ENCODE assay signal across 8 mouse cellular contexts in genomic region chr2:168955850-168956346, GRCm38 (mm10). TPM values are rescaled to one million over a fixed set of nuclear protein-coding genes. Genes with fewer than 3 reads are reported as not detected.
DNase-seq lines count a peak whose midpoint lies in the region; ATAC-seq and TF ChIP-seq lines count a peak whose summit lies in the region.

No protein-coding gene starts in this region.

- peaks cover 20% of the 10 kb centered on the region for H3K4me1 ChIP-seq in kidney, embryonic 15.5 days
- peaks cover 12% of the 10 kb centered on the region for H3K4me1 ChIP-seq in limb, embryonic 14.5 days (ENCODE audit: control insufficient read depth, insufficient read depth, low read length)
- peaks cover 11% of the 10 kb centered on the region for H3K4me1 ChIP-seq in neural tube, embryonic 14.5 days (ENCODE audit: control insufficient read depth, insufficient read depth, low read length)

- H3K36me3 ChIP-seq in kidney, embryonic 15.5 days = peaks cover 16% of the 10 kb centered on the region
- peaks cover 8% of the 10 kb centered on the region for H3K36me3 ChIP-seq in limb, embryonic 14.5 days (ENCODE audit: control insufficient read depth, insufficient read depth, low read length)
- no peaks in the 10 kb centered on the region for H3K36me3 ChIP-seq in neural tube, embryonic 14.5 days (ENCODE audit: control insufficient read depth, insufficient read depth, low read length)

- peak overlapping the region; percentile 94 for H3K4me3 ChIP-seq in kidney, embryonic 15.5 days (replicated peaks)
- H3K4me3 ChIP-seq in limb, embryonic 14.5 days (replicated peaks; ENCODE audit: low read length) = peak overlapping the region; percentile 71
- H3K4me3 ChIP-seq in neural tube, embryonic 14.5 days (ENCODE audit: low read depth, low read length) = peak overlapping the region; percentile 87

- peak overlapping the region; percentile 94 for H3K4me2 ChIP-seq in kidney, embryonic 15.5 days
- H3K4me2 ChIP-seq in limb, embryonic 14.5 days (replicated peaks; ENCODE audit: low read depth, low read length, severe bottlenecking) = peak overlapping the region; percentile 87
- H3K4me2 ChIP-seq in neural tube, embryonic 14.5 days (ENCODE audit: low read depth, low read length) = peak overlapping the region; percentile 98

- intact Hi-C loops in left cerebral cortex, postnatal 10 days (cut with DNase I) = no loop called here

- no peaks in the 10 kb centered on the region for H3K9me3 ChIP-seq in kidney, embryonic 15.5 days (replicated peaks)
- H3K9me3 ChIP-seq in limb, embryonic 14.5 days (ENCODE audit: control insufficient read depth, low read length) = no peaks in the 10 kb centered on the region
- no peaks in the 10 kb centered on the region for H3K9me3 ChIP-seq in neural tube, embryonic 14.5 days (ENCODE audit: control insufficient read depth, low read length)

- no peak overlapping the region for H3K9ac ChIP-seq in kidney, embryonic 15.5 days
- H3K9ac ChIP-seq in limb, embryonic 14.5 days (ENCODE audit: low read depth, low read length, severe bottlenecking) = peak overlapping the region; percentile 88; the same call in 1 of the 2 replicates
- no peak overlapping the region for H3K9ac ChIP-seq in neural tube, embryonic 14.5 days (replicated peaks; ENCODE audit: low read depth, low read length)

- H3K27me3 ChIP-seq in kidney, embryonic 15.5 days = no peaks in the 10 kb centered on the region
- no peaks in the 10 kb centered on the region for H3K27me3 ChIP-seq in limb, embryonic 14.5 days (ENCODE audit: control insufficient read depth, insufficient read depth, low read length)
- no peaks in the 10 kb centered on the region for H3K27me3 ChIP-seq in neural tube, embryonic 14.5 days (ENCODE audit: control insufficient read depth, insufficient read depth, low read length)

- peak; percentile 9; the same call in 1 of the 2 replicates for ATAC-seq in kidney, embryonic 15.5 days (replicated peaks; ENCODE audit: low FRiP score)
- no peak for ATAC-seq in limb, embryonic 14.5 days (ENCODE audit: low FRiP score, low read depth)
- no peak for ATAC-seq in neural tube, embryonic 14.5 days (ENCODE audit: low read depth)

- no peak for DNase-seq in kidney, postnatal 14 days
- DNase-seq in WW6 (ENCODE audit: low read depth, low spot score) = peak; percentile 81
- DNase-seq in forelimb bud, embryonic 11.5 days (ENCODE audit: low read depth, low spot score) = peak; percentile 27
- no peak for DNase-seq in limb, embryonic 14.5 days (ENCODE audit: low spot score)
- DNase-seq in layer of hippocampus, adult 18-20 months (ENCODE audit: low spot score in 2 of 2) = no peak
- no peak for DNase-seq in left cerebral cortex, postnatal 10 days (ENCODE audit: extremely low spot score in 1 of 2, low spot score in 2 of 2)

- 54% methylated on average over 10 of the region's 10 CpGs for WGBS in kidney, embryonic 15.5 days
- 51% methylated on average over 10 of the region's 10 CpGs for WGBS in limb, embryonic 14.5 days
- WGBS in neural tube, embryonic 14.5 days = 56% methylated on average over 10 of the region's 10 CpGs

- H3K27ac ChIP-seq in kidney, embryonic 15.5 days = peak overlapping the region; percentile 90
- peak overlapping the region; percentile 77 for H3K27ac ChIP-seq in limb, embryonic 14.5 days (replicated peaks; ENCODE audit: low read depth, low read length)
- 0 out of 2 replicates have a peak overlapping the region, but pooled peaks have one; percentile 62 for H3K27ac ChIP-seq in neural tube, embryonic 14.5 days (ENCODE audit: low read depth, low read length)

- TF ChIP-seq POLR2A in limb, embryonic 14.5 days (IDR thresholded peaks at IDR 0.05; ENCODE audit: borderline replicate concordance, extremely low read depth, insufficient read depth, insufficient read length) = no peak

RNA-seq across cellular contexts. Expression of gene Zfp64, which starts 0.5 kb away (rescaled TPM):
- 26.4 and 27.8 TPM in 2 replicates for polyA plus RNA-seq in kidney, embryonic 15.5 days (2015; fragmentation: Nextera tagmentation; extraction: Ambion mirVana)
- 46.0 and 55.3 TPM in 2 replicates for polyA plus RNA-seq in limb, embryonic 14.5 days (2012; rRNA removed)
- polyA plus RNA-seq in limb, embryonic 14.5 days (2014; fragmentation: Nextera tagmentation; extraction: Ambion mirVana) = 49.5 and 50.6 TPM in 2 replicates
- polyA plus RNA-seq in neural tube, embryonic 14.5 days (2014; fragmentation: Nextera tagmentation; extraction: Ambion mirVana) = 24.5 and 25.5 TPM in 2 replicates
- 10 to 100 TPM; 15.4 to 16.3 TPM for total RNA-seq in layer of hippocampus, adult 18-20 months (2021)
- total RNA-seq in left cerebral cortex, postnatal 10 days (2021) = 10 to 100 TPM; 19.1 to 19.5 TPM

Comparison
In these comparisons a context has a peak if more than half of its experiments do, and no peak if none do; other contexts are left out.
1. DNase-seq: peak in WW6 (single experiment) and forelimb bud, embryonic 11.5 days (single experiment); none in kidney, postnatal 14 days (single experiment), limb, embryonic 14.5 days (single experiment), layer of hippocampus, adult 18-20 months (0 of 2) and left cerebral cortex, postnatal 10 days (0 of 2).
2. Peak in every context shown above with its lines, with median percentiles within 50 percentile points of each other: H3K27ac ChIP-seq, H3K4me2 ChIP-seq and H3K4me3 ChIP-seq.